Mouse (Mus musculus): ENCODE data around the gene Trmt2a. TPM values are rescaled to one million over a fixed set of nuclear protein-coding genes. Genes with fewer than 3 reads are reported as not detected.

Gene Trmt2a
- polyA plus RNA-seq, 1 experiment from 2014 or later, result 117 TPM

- H3K27ac ChIP-seq (ENCODE audit: low read length), result no peak overlapping the region
- H3K27me3 ChIP-seq (ENCODE audit: insufficient read depth, low read length), result no peaks in the 10 kb centered on the region
- H3K9me3 ChIP-seq (ENCODE audit: low read length), result no peaks in the 10 kb centered on the region
- H3K36me3 ChIP-seq (ENCODE audit: insufficient read depth, low read length), result peaks cover 18% of the 10 kb centered on the region
- H3K4me3 ChIP-seq (ENCODE audit: low read length), result no peak overlapping the region
- no peak overlapping the region for H3K9ac ChIP-seq (replicated peaks; ENCODE audit: low read length)
- H3K4me2 ChIP-seq (replicated peaks; ENCODE audit: low read depth, low read length), result no peak overlapping the region
- peaks cover 22% of the 10 kb centered on the region for H3K4me1 ChIP-seq (ENCODE audit: insufficient read depth, low read length)
- no peak for ATAC-seq (ENCODE audit: low FRiP score, low TSS enrichment)
- WGBS, result 92% methylated on average over 6 of the region's 6 CpGs
Measured at GRCm38 (mm10) chr16:18230617-18231016, 17.9 kb upstream of the Trmt2a start.

GRCm38 (mm10) chr16:18231047-18231446, 17.4 kb upstream of the Trmt2a start:
- Histone ChIP-seq H3K9ac (replicated peaks; ENCODE audit: low read length) (no peak overlapping the region), H3K9me3 (ENCODE audit: low read length) (no peaks in the 10 kb centered on the region), H3K27me3 (ENCODE audit: insufficient read depth, low read length) (no peaks in the 10 kb centered on the region), H3K4me2 (replicated peaks; ENCODE audit: low read depth, low read length) (no peak overlapping the region), H3K36me3 (ENCODE audit: insufficient read depth, low read length) (peaks cover 14% of the 10 kb centered on the region), H3K27ac (ENCODE audit: low read length) (no peak overlapping the region), H3K4me3 (ENCODE audit: low read length) (no peak overlapping the region), H3K4me1 (ENCODE audit: insufficient read depth, low read length) (peaks cover 26% of the 10 kb centered on the region)
- 84% methylated on average over 3 of the region's 3 CpGs for WGBS
- no peak for ATAC-seq (ENCODE audit: low FRiP score, low TSS enrichment)

- peaks cover 11% of the 10 kb centered on the region; the same call in 1 of the 2 replicates for H3K36me3 ChIP-seq (ENCODE audit: insufficient read depth, low read length)
- H3K9me3 ChIP-seq (ENCODE audit: low read length), result no peaks in the 10 kb centered on the region
- H3K4me3 ChIP-seq (ENCODE audit: low read length), result no peak overlapping the region
- 91% methylated on average over 4 of the region's 4 CpGs for WGBS
- H3K9ac ChIP-seq (replicated peaks; ENCODE audit: low read length), result no peak overlapping the region
- H3K4me2 ChIP-seq (replicated peaks; ENCODE audit: low read depth, low read length), result no peak overlapping the region
- ATAC-seq (ENCODE audit: low FRiP score, low TSS enrichment), result no peak
- H3K4me1 ChIP-seq (ENCODE audit: insufficient read depth, low read length), result peaks cover 30% of the 10 kb centered on the region
- H3K27me3 ChIP-seq (ENCODE audit: insufficient read depth, low read length), result no peaks in the 10 kb centered on the region
- H3K27ac ChIP-seq (ENCODE audit: low read length), result no peak overlapping the region
Measured at GRCm38 (mm10) chr16:18231451-18231850, 17.0 kb upstream of the Trmt2a start.

- no peaks in the 10 kb centered on the region for H3K27me3 ChIP-seq (ENCODE audit: insufficient read depth, low read length)
- H3K36me3 ChIP-seq (ENCODE audit: insufficient read depth, low read length), result peaks cover 5% of the 10 kb centered on the region; the same call in 1 of the 2 replicates
- peak overlapping the region; percentile 85; the same call in 1 of the 2 replicates for H3K4me3 ChIP-seq (ENCODE audit: low read length)
- ATAC-seq (ENCODE audit: low FRiP score, low TSS enrichment), result no peak
- no peak overlapping the region for H3K4me2 ChIP-seq (replicated peaks; ENCODE audit: low read depth, low read length)
- WGBS, result 19% methylated on average over 1 of the region's 1 CpGs
- H3K27ac ChIP-seq (ENCODE audit: low read length), result no peak overlapping the region
- H3K4me1 ChIP-seq (ENCODE audit: insufficient read depth, low read length), result peaks cover 32% of the 10 kb centered on the region
- peak overlapping the region; percentile 91; the same call in 1 of the 2 replicates for H3K9ac ChIP-seq (replicated peaks; ENCODE audit: low read length)
- no peaks in the 10 kb centered on the region for H3K9me3 ChIP-seq (ENCODE audit: low read length)
Measured at GRCm38 (mm10) chr16:18233451-18233850, 15.0 kb upstream of the Trmt2a start.

- H3K4me3 ChIP-seq (ENCODE audit: low read length), result peak overlapping the region; percentile 85
- WGBS, result 16% methylated on average over 13 of the region's 13 CpGs
- peak overlapping the region; percentile 90; the same call in 1 of the 2 replicates for H3K27ac ChIP-seq (ENCODE audit: low read length)
- peak; percentile 30 for ATAC-seq (ENCODE audit: low FRiP score, low TSS enrichment)
- peak overlapping the region; percentile 91 for H3K9ac ChIP-seq (replicated peaks; ENCODE audit: low read length)
- peaks cover 32% of the 10 kb centered on the region for H3K4me1 ChIP-seq (ENCODE audit: insufficient read depth, low read length)
- H3K9me3 ChIP-seq (ENCODE audit: low read length), result no peaks in the 10 kb centered on the region
- no peaks in the 10 kb centered on the region for H3K27me3 ChIP-seq (ENCODE audit: insufficient read depth, low read length)
- peaks cover 11% of the 10 kb centered on the region for H3K36me3 ChIP-seq (ENCODE audit: insufficient read depth, low read length)
- H3K4me2 ChIP-seq (replicated peaks; ENCODE audit: low read depth, low read length), result peak overlapping the region; percentile 82
Measured at GRCm38 (mm10) chr16:18233919-18234670, 14.4 kb upstream of the Trmt2a start.

- H3K4me1 ChIP-seq (ENCODE audit: insufficient read depth, low read length), result peaks cover 27% of the 10 kb centered on the region
- under 1% methylated on average over 51 of the region's 79 CpGs for WGBS
- H3K9ac ChIP-seq (replicated peaks; ENCODE audit: low read length), result peak within 1 kb of the TSS; percentile 91
- H3K4me2 ChIP-seq (replicated peaks; ENCODE audit: low read depth, low read length), result peak within 1 kb of the TSS; percentile 82
- peak within 1 kb of the TSS; percentile 90 for H3K27ac ChIP-seq (ENCODE audit: low read length)
- peak within 1 kb of the TSS; percentile 85 for H3K4me3 ChIP-seq (ENCODE audit: low read length)
- peak; percentile 79 for ATAC-seq (ENCODE audit: low FRiP score, low TSS enrichment)
- no peaks in the 10 kb centered on the region for H3K9me3 ChIP-seq (ENCODE audit: low read length)
- H3K27me3 ChIP-seq (ENCODE audit: insufficient read depth, low read length), result no peaks in the 10 kb centered on the region
- peaks cover 16% of the 10 kb centered on the region for H3K36me3 ChIP-seq (ENCODE audit: insufficient read depth, low read length)
Measured at GRCm38 (mm10) chr16:18234671-18235388, 13.6 kb upstream of the Trmt2a start, which contains the start of gene Zdhhc8. Zdhhc8 (minus strand) TSS chr16:18235136.

- no peaks in the 10 kb centered on the region for H3K9me3 ChIP-seq (ENCODE audit: low read length)
- WGBS, result 2% methylated on average over 19 of the region's 19 CpGs
- H3K4me3 ChIP-seq (ENCODE audit: low read length), result peak overlapping the region; percentile 85
- peaks cover 24% of the 10 kb centered on the region for H3K4me1 ChIP-seq (ENCODE audit: insufficient read depth, low read length)
- ATAC-seq (ENCODE audit: low FRiP score, low TSS enrichment), result peak; percentile 81
- peak overlapping the region; percentile 82 for H3K4me2 ChIP-seq (replicated peaks; ENCODE audit: low read depth, low read length)
- peaks cover 22% of the 10 kb centered on the region for H3K36me3 ChIP-seq (ENCODE audit: insufficient read depth, low read length)
- peak overlapping the region; percentile 90 for H3K27ac ChIP-seq (ENCODE audit: low read length)
- H3K9ac ChIP-seq (replicated peaks; ENCODE audit: low read length), result peak overlapping the region; percentile 91
- no peaks in the 10 kb centered on the region for H3K27me3 ChIP-seq (ENCODE audit: insufficient read depth, low read length)
Measured at GRCm38 (mm10) chr16:18235389-18236065, 13.0 kb upstream of the Trmt2a start.

- peak overlapping the region; percentile 91 for H3K9ac ChIP-seq (replicated peaks; ENCODE audit: low read length)
- ATAC-seq (ENCODE audit: low FRiP score, low TSS enrichment), result no peak
- WGBS, result 72% methylated on average over 7 of the region's 7 CpGs
- H3K4me1 ChIP-seq (ENCODE audit: insufficient read depth, low read length), result peaks cover 24% of the 10 kb centered on the region
- H3K36me3 ChIP-seq (ENCODE audit: insufficient read depth, low read length), result peaks cover 36% of the 10 kb centered on the region
- H3K27ac ChIP-seq (ENCODE audit: low read length), result peak overlapping the region; percentile 90; the same call in 1 of the 2 replicates
- no peak overlapping the region for H3K4me3 ChIP-seq (ENCODE audit: low read length)
- H3K9me3 ChIP-seq (ENCODE audit: low read length), result no peaks in the 10 kb centered on the region
- no peak overlapping the region for H3K4me2 ChIP-seq (replicated peaks; ENCODE audit: low read depth, low read length)
- H3K27me3 ChIP-seq (ENCODE audit: insufficient read depth, low read length), result no peaks in the 10 kb centered on the region
Measured at GRCm38 (mm10) chr16:18236676-18237501, 11.6 kb upstream of the Trmt2a start.

- no peak for ATAC-seq (ENCODE audit: low FRiP score, low TSS enrichment)
- Histone ChIP-seq H3K9me3 (ENCODE audit: low read length) (no peaks in the 10 kb centered on the region), H3K27me3 (ENCODE audit: insufficient read depth, low read length) (no peaks in the 10 kb centered on the region), H3K36me3 (ENCODE audit: insufficient read depth, low read length) (peaks cover 81% of the 10 kb centered on the region), H3K4me1 (ENCODE audit: insufficient read depth, low read length) (peaks cover 6% of the 10 kb centered on the region), H3K27ac (ENCODE audit: low read length) (no peak overlapping the region), H3K4me2 (replicated peaks; ENCODE audit: low read depth, low read length) (no peak overlapping the region), H3K4me3 (ENCODE audit: low read length) (no peak overlapping the region), H3K9ac (replicated peaks; ENCODE audit: low read length) (no peak overlapping the region)
- 94% methylated on average over 10 of the region's 10 CpGs for WGBS
Measured at GRCm38 (mm10) chr16:18241581-18241980, 6.9 kb upstream of the Trmt2a start.
